Mouse (Mus musculus) CH12.LX (cell line): ENCODE measurements around the gene Acsl5. TPM values are rescaled to one million over a fixed set of nuclear protein-coding genes. Genes with fewer than 3 reads are reported as not detected.
A peak's percentile ranks its signal among the peaks of the same experiment; 100 is the strongest.

Source experiments
- DNase-seq: peaks from one replicate; pipeline ENCODE4 v3.0.0-alpha.2; 2013; ENCODE audit errors: extremely low read depth
- H3K27ac ChIP-seq: 2 replicates; pipeline ENCODE4 v1.5.1; 2012; ENCODE audit warnings: low read depth, mild to moderate bottlenecking, control low read depth, moderate library complexity; ENCODE audit not compliant: insufficient read depth
- H3K27me3 ChIP-seq: replicated peaks from 2 replicates; pipeline ENCODE3; 2012; ENCODE audit warnings: inconsistent platforms
- H3K36me3 ChIP-seq, 2 experiments: replicated peaks in 1 of 2; 2 replicates each; pipeline versions ENCODE3 to v1.6.1; 2012; ENCODE audit warnings: inconsistent platforms in 1 of 2, low read length in 1 of 2, mild to moderate bottlenecking in 1 of 2, mixed read lengths in 1 of 2, moderate library complexity in 1 of 2; ENCODE audit not compliant: control insufficient read depth in 1 of 2, insufficient read depth in 1 of 2
- H3K4me1 ChIP-seq, 2 experiments: 2 replicates each; pipeline ENCODE4 v1.6.1; 2012; ENCODE audit warnings: inconsistent platforms in 1 of 2, moderate library complexity in 1 of 2; ENCODE audit not compliant: insufficient read depth in 2 of 2, control insufficient read depth in 1 of 2
- H3K4me2 ChIP-seq: 2 replicates; pipeline ENCODE4 v1.6.1; 2012; ENCODE audit warnings: low read depth, mild to moderate bottlenecking, control low read depth; ENCODE audit not compliant: poor library complexity, insufficient read depth, severe bottlenecking
- H3K4me3 ChIP-seq, 3 experiments: fragments of 150-350 bp in 1 of 3; sonication (generic) in 1 of 3; replicated peaks in 1 of 3; 2 replicates each; pipeline versions ENCODE3 to v1.5.1; 2011 to 2012; ENCODE audit warnings: low read depth in 2 of 3, low read length in 2 of 3, mild to moderate bottlenecking in 2 of 3, moderate library complexity in 2 of 3, control low read depth in 1 of 3, improper control_type of control experiment in 1 of 3, inconsistent platforms in 1 of 3, mixed read lengths in 1 of 3; ENCODE audit not compliant: poor library complexity in 1 of 3
- H3K79me2 ChIP-seq: replicated peaks from 2 replicates; pipeline ENCODE4 v1.6.1; 2012; ENCODE audit warnings: mild to moderate bottlenecking, moderate library complexity; ENCODE audit not compliant: control insufficient read depth, poor library complexity, insufficient read depth, severe bottlenecking; ENCODE audit errors: extremely low read depth
- H3K9ac ChIP-seq: 2 replicates; pipeline ENCODE4 v1.6.1; 2012; ENCODE audit warnings: low read depth, mild to moderate bottlenecking, control low read depth, moderate library complexity; ENCODE audit not compliant: insufficient read depth
- H3K9me3 ChIP-seq: replicated peaks from 2 replicates; pipeline ENCODE3; 2012; ENCODE audit warnings: low read length, inconsistent platforms, mixed read lengths
- BHLHE40 ChIP-seq: IDR thresholded peaks from 2 replicates; pipeline ENCODE4 v1.6.1; 2011; ENCODE audit warnings: mild to moderate bottlenecking, low read depth, low read length, improper control_type of control experiment
- CTCF ChIP-seq, 2 experiments: IDR thresholded peaks in 1 of 2; conservative IDR thresholded peaks in 1 of 2; 2 replicates each; pipeline ENCODE4 v1.5.1; 2011 to 2012; ENCODE audit warnings: low read depth in 2 of 2, low read length in 2 of 2, improper control_type of control experiment in 1 of 2, inconsistent platforms in 1 of 2, mild to moderate bottlenecking in 1 of 2, moderate library complexity in 1 of 2
- E2F4 ChIP-seq: IDR thresholded peaks from 2 replicates; pipeline ENCODE4 v1.6.1; 2011; ENCODE audit warnings: low read depth, low read length, improper control_type of control experiment; ENCODE audit not compliant: insufficient replicate concordance
- ELF1 ChIP-seq: IDR thresholded peaks from 2 replicates; pipeline ENCODE4 v1.6.1; 2014; ENCODE audit warnings: low read depth, mild to moderate bottlenecking, inconsistent platforms, low read length, improper control_type of control experiment
- EP300 ChIP-seq: IDR thresholded peaks from 2 replicates; pipeline ENCODE4 v1.6.1; 2011; ENCODE audit warnings: low read length, improper control_type of control experiment
- ETS1 ChIP-seq: conservative IDR thresholded peaks from 2 replicates; pipeline ENCODE4 v1.6.1; 2012; ENCODE audit warnings: low read depth, mild to moderate bottlenecking, inconsistent platforms, low read length, improper control_type of control experiment, moderate library complexity
- HCFC1 ChIP-seq: IDR thresholded peaks from 2 replicates; pipeline ENCODE4 v1.6.1; 2012; ENCODE audit warnings: low read depth, mild to moderate bottlenecking, inconsistent platforms, low read length, improper control_type of control experiment
- IRF4 ChIP-seq: IDR thresholded peaks from 2 replicates; pipeline ENCODE4 v1.6.1; 2014; ENCODE audit warnings: low read depth, mild to moderate bottlenecking, inconsistent platforms, low read length, improper control_type of control experiment
- JUN ChIP-seq: IDR thresholded peaks from 2 replicates; pipeline ENCODE4 v1.6.1; 2011; ENCODE audit warnings: low read depth, mild to moderate bottlenecking, low read length, improper control_type of control experiment, moderate library complexity; ENCODE audit not compliant: insufficient read depth
- JUND ChIP-seq: conservative IDR thresholded peaks from 2 replicates; pipeline ENCODE4 v1.6.1; 2011; ENCODE audit warnings: low read depth, low read length, improper control_type of control experiment
- MAX ChIP-seq: IDR thresholded peaks from 2 replicates; pipeline ENCODE4 v1.6.1; 2011; ENCODE audit warnings: low read length, improper control_type of control experiment
- MAZ ChIP-seq: IDR thresholded peaks from 2 replicates; pipeline ENCODE4 v1.6.1; 2012; ENCODE audit warnings: low read depth, mild to moderate bottlenecking, inconsistent platforms, low read length, improper control_type of control experiment, moderate library complexity
- MEF2A ChIP-seq: IDR thresholded peaks from 2 replicates; pipeline ENCODE4 v1.6.1; 2014; ENCODE audit warnings: low read depth, mild to moderate bottlenecking, inconsistent platforms, low read length, improper control_type of control experiment, borderline replicate concordance
- MYC ChIP-seq: IDR thresholded peaks from 2 replicates; pipeline ENCODE4 v1.6.1; 2011; ENCODE audit warnings: low read depth, mild to moderate bottlenecking, improper control_type of control experiment, low read length
- PAX5 ChIP-seq: IDR thresholded peaks from 2 replicates; pipeline ENCODE4 v1.6.1; 2012; ENCODE audit warnings: low read length, inconsistent platforms, mixed read lengths
- RAD21 ChIP-seq: IDR thresholded peaks from 2 replicates; pipeline ENCODE4 v1.6.1; 2011; ENCODE audit warnings: low read depth, mild to moderate bottlenecking, low read length, improper control_type of control experiment, moderate library complexity
- SIN3A ChIP-seq: IDR thresholded peaks from 2 replicates; pipeline ENCODE4 v1.6.1; 2012; ENCODE audit warnings: low read length, improper control_type of control experiment, inconsistent platforms
- SMC3 ChIP-seq: IDR thresholded peaks from 2 replicates; pipeline ENCODE4 v1.6.1; 2011; ENCODE audit warnings: low read depth, low read length, improper control_type of control experiment
- TCF12 ChIP-seq: IDR thresholded peaks from 2 replicates; pipeline ENCODE4 v1.6.1; 2014; ENCODE audit warnings: low read depth, mild to moderate bottlenecking, inconsistent platforms, low read length, improper control_type of control experiment
- UBTF ChIP-seq: IDR thresholded peaks from 2 replicates; pipeline ENCODE4 v1.6.1; 2012; ENCODE audit warnings: low read depth, mild to moderate bottlenecking, inconsistent platforms, low read length, improper control_type of control experiment, moderate library complexity
- USF1 ChIP-seq: IDR thresholded peaks from 2 replicates; pipeline ENCODE4 v1.6.1; 2014; ENCODE audit warnings: low read depth, mild to moderate bottlenecking, inconsistent platforms, low read length, improper control_type of control experiment
- USF2 ChIP-seq: conservative IDR thresholded peaks from 2 replicates; pipeline ENCODE4 v1.6.1; 2011; ENCODE audit warnings: low read depth, low read length, improper control_type of control experiment
- ZKSCAN1 ChIP-seq: IDR thresholded peaks from 2 replicates; pipeline ENCODE4 v1.6.1; 2012; ENCODE audit warnings: low read depth, inconsistent platforms, low read length, improper control_type of control experiment, borderline replicate concordance
- ZNF384 ChIP-seq: IDR thresholded peaks from 2 replicates; pipeline ENCODE4 v1.6.1; 2012; ENCODE audit warnings: low read depth, low read length, improper control_type of control experiment, inconsistent platforms
- dilution Hi-C: fragments of 300-500 bp; cut with MboI; formaldehyde crosslinking; loops from 2 replicates; pipeline ENCODE4 v1.14.3; 2020; ENCODE audit warnings: low sequenced_read_pairs; ENCODE audit not compliant: extremely low pct_unique_long_range_greater_than_20kb, extremely low pct_ligation_motif_present
- in situ Hi-C: fragments of 300-500 bp; cut with MboI; formaldehyde crosslinking; loops from 3 replicates; pipeline ENCODE4 v1.14.3; 2019; ENCODE audit warnings: low sequenced_read_pairs, low pct_ligation_motif_present, low pct_unique_long_range_greater_than_20kb, mixed read lengths
- polyA plus RNA-seq: library from polyadenylated mRNA; unstranded; fragments of >175 nt; gene quantifications from 2 replicates; pipeline ENCODE4 v1.2.1, GENCODE M21; 2012; ENCODE audit warnings: low read depth; ENCODE audit not compliant: insufficient read length
- total RNA-seq, 2 experiments: library from RNA; depleted of rRNA; stranded (reverse); fragments of 300-350 nt in 1 of 2; fragments of >200 nt in 1 of 2; gene quantifications; 2 replicates each; pipeline ENCODE4 v1.2.3; 2012 to 2014

Gene Acsl5
- total and polyA plus RNA-seq, 3 experiments: 126 to 265 (median 196) TPM

DNA sequence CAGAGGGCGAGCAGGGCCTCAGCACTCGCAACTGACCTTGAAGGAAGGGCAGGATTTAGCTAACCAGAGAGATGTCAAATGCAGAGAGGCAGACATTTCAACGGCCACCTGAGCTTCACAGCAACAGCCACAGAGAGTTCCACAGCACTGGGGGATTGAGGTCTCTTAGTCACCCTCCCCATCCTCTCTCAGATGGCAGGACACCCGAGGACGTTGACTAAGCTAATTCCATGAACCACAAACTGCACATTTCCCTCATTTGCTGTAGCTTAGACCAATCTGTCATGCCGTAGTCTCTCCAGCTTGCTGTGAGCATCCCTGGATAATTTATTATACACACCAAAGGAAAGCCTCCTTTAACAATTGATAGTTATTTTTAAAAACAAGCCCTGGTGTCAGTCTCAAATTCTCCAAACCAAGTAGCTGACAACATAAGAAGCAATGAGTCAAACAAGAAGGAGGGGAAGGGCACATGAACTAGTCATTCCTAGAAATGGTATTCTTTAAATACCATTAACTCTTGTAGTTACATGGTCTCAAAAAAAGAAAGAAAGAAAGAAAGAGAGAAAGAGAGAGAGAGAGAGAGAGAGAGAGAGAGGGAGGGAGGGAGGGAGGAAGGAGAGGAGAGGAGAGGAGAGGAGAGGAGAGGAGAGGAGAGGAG lies 11.8 kb upstream of the Acsl5 start:
- Histone ChIP-seq H3K9ac (no peak overlapping the region), H3K36me3 (no peaks in the 10 kb centered on the region), H3K79me2 (no peaks in the 10 kb centered on the region), H3K27me3 (peaks cover 6% of the 10 kb centered on the region), H3K9me3 (no peaks in the 10 kb centered on the region), H3K4me3 (no peak overlapping the region), H3K4me1 (peaks cover 10 to 11% of the 10 kb centered on the region in 2 experiments; a peak in 3 of 4 replicates), H3K4me2 (no peak overlapping the region), H3K27ac (no peak overlapping the region)
- no peak for DNase-seq
- in situ Hi-C loops (no loop called here), dilution Hi-C loops (no loop called here)
- no peak for TF ChIP-seq MYC
- peak; percentile 62 for TF ChIP-seq IRF4
- TF ChIP-seq JUN: peak; percentile 18; the same call in 1 of the 2 replicates
- 0 out of 2 replicates have a peak, but pooled peaks have one; percentile 15 for TF ChIP-seq BHLHE40
- TF ChIP-seq USF1: no peak
- TF ChIP-seq ELF1: no peak
- TF ChIP-seq EP300: peak; percentile 56
- TF ChIP-seq JUND: peak; percentile 54

DNA sequence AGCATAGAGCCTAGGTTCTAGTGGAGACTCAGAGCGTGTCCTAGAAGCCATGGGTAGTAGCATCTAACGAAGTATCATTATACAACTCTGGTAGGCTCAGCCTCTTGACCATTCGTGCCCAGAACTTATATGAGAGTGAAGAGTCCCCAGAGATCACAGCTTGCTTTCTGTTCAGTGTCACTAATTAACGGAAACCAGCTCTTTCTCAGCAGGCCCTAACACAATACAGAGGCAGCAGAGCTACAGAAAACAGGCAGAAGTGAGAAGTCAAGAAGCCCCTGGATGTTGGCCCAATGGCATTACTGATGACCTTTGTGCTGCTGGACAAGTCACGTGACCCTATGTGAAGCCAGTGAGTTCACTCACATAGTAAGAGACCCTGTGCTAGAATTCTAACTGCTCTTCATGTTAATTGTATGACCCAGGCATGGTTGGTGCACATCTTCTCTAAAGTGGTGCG lies 10.5 kb upstream of the Acsl5 start, which contains the start of gene Gucy2g:
Gene Gucy2g, minus strand, starts transcription at position 51 of the 460 bp plus-strand sequence.
- in situ Hi-C loops (no loop called here), dilution Hi-C loops (no loop called here)
- TF ChIP-seq ZKSCAN1 (no peak), USF1 (peak; percentile 44), USF2 (peak; percentile 49), EP300 (no peak)
- Histone ChIP-seq H3K9ac (no peak within 1 kb of the TSS), H3K4me3 (no peak within 1 kb of the TSS), H3K27me3 (peaks cover 6% of the 10 kb centered on the region), H3K9me3 (no peaks in the 10 kb centered on the region), H3K4me1 (peaks cover 7 to 8% of the 10 kb centered on the region in 2 experiments; a peak in 3 of 4 replicates), H3K4me2 (0 out of 2 replicates have a peak within 1 kb of the TSS, but pooled peaks have one; percentile 0), H3K27ac (no peak within 1 kb of the TSS), H3K79me2 (no peaks in the 10 kb centered on the region), H3K36me3 (no peaks in the 10 kb centered on the region)
- no peak for DNase-seq

DNA sequence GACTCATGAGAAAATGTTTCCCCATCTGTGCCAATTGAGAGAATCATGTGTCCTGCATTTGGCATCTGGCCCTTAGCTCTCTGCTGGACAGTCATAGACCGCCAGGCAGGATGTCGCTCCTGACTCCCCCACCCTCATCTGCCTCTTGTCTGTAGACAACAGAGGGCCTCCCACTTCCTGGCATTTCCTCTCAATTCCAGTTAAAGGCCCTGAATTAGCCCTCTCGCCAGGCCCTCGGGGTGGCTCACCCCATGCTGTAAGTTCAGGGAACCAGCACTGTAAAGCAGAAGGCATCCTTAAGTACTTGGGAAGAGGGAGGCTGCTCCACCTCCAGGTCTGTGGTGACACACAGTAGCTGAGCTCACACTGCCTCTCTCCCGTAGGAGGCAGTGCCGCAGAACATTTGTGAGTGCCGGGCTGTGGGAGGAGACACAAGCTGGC lies 6.9 kb upstream of the Acsl5 start:
- dilution Hi-C loops: no loop called here
- H3K27ac ChIP-seq: no peak overlapping the region
- TF ChIP-seq UBTF (no peak), SMC3 (peak; percentile 8; the same call in 1 of the 2 replicates), TCF12 (no peak), ELF1 (no peak), JUND (no peak), MAX (no peak), RAD21 (peak; percentile 39), E2F4 (no peak), MAZ (no peak), PAX5 (no peak), ETS1 (no peak), CTCF (conservative IDR thresholded peaks at IDR 0.05 in 1 of 2, IDR thresholded peaks at IDR 0.05 in 1 of 2; ENCODE audit: low read depth in 2 of 2, low read length in 2 of 2) (peak in 1 of 2 experiments; percentile 44; a peak in 2 of 4 replicates), MEF2A (no peak), EP300 (no peak), HCFC1 (no peak), SIN3A (no peak), ZNF384 (no peak)

More for the DNA sequence above, 6.9 kb upstream of the Acsl5 start:
- H3K4me1 ChIP-seq: peaks cover 2 to 5% of the 10 kb centered on the region in 2 experiments; a peak in 3 of 4 replicates
- H3K9me3 ChIP-seq: no peaks in the 10 kb centered on the region
- no peak overlapping the region for H3K4me3 ChIP-seq
- in situ Hi-C loops: no loop called here
- no peak overlapping the region for H3K9ac ChIP-seq
- H3K79me2 ChIP-seq: no peaks in the 10 kb centered on the region
- peaks cover 6% of the 10 kb centered on the region for H3K27me3 ChIP-seq
- no peaks in the 10 kb centered on the region for H3K36me3 ChIP-seq
- DNase-seq: no peak
- H3K4me2 ChIP-seq: no peak overlapping the region
